Comparison of ENCODE assay signal across 24 mouse cellular contexts in genomic region chr8:90241461-90241860, GRCm38 (mm10).
"Had no signal": no experiment of that assay in that cellular context is flagged by ENCODE, and none has a peak within 500 bp of the region (broad histone marks: within the 10 kb centered on the region; RNA-seq: fewer than 3 reads in every experiment).

No protein-coding gene starts in this region.

- H3K4me3 ChIP-seq: heart, embryonic 13.5 days; heart, embryonic 15.5 days; hindbrain, embryonic 13.5 days; hindbrain, embryonic 15.5 days; kidney, embryonic 15.5 days; limb, embryonic 13.5 days; limb, embryonic 15.5 days had no signal

- H3K4me1 ChIP-seq: heart, embryonic 15.5 days; limb, embryonic 15.5 days had no signal

- DNase-seq: gastrocnemius, postnatal 14 days; gastrocnemius, postnatal 36 days; heart, adult 18-20 months; heart, postnatal 14 days; heart, postnatal 36 days; kidney, adult 11 months; kidney, adult 2 months; kidney, adult 9 months; kidney, postnatal 14 days; kidney, postnatal 36 days; layer of hippocampus, adult 9-11 months; layer of hippocampus, postnatal 36 days; left cerebral cortex, postnatal 4 days had no signal

- ATAC-seq: hindbrain, postnatal 0 days; intestine, embryonic 16.5 days had no signal

- H3K9me3 ChIP-seq: heart, embryonic 13.5 days; heart, embryonic 15.5 days; hindbrain, embryonic 13.5 days; hindbrain, embryonic 15.5 days; kidney, embryonic 15.5 days; limb, embryonic 13.5 days; limb, embryonic 15.5 days had no signal

- H3K27me3 ChIP-seq: heart, embryonic 13.5 days; heart, embryonic 15.5 days; hindbrain, embryonic 13.5 days; hindbrain, embryonic 15.5 days; kidney, embryonic 15.5 days had no signal

- H3K9ac ChIP-seq: heart, embryonic 13.5 days; heart, embryonic 15.5 days; hindbrain, embryonic 13.5 days; hindbrain, embryonic 15.5 days; kidney, embryonic 15.5 days; limb, embryonic 13.5 days; limb, embryonic 15.5 days had no signal

- H3K4me2 ChIP-seq: heart, embryonic 11.5 days; heart, embryonic 13.5 days; heart, embryonic 15.5 days; hindbrain, embryonic 13.5 days; hindbrain, embryonic 15.5 days; kidney, embryonic 15.5 days; limb, embryonic 13.5 days; limb, embryonic 15.5 days had no signal

- H3K36me3 ChIP-seq: heart, embryonic 15.5 days; hindbrain, embryonic 13.5 days; hindbrain, embryonic 15.5 days; kidney, embryonic 15.5 days; limb, embryonic 13.5 days; limb, embryonic 15.5 days had no signal

- H3K27ac ChIP-seq: heart, embryonic 13.5 days; heart, embryonic 15.5 days; hindbrain, embryonic 15.5 days; hindbrain, postnatal 0 days; kidney, embryonic 15.5 days; kidney, postnatal 0 days; limb, embryonic 13.5 days; limb, embryonic 15.5 days had no signal
